Mouse (Mus musculus) brain, embryonic 14.5 days (tissue): ENCODE results near the gene Cd19.

Source experiments
- CTCF ChIP-seq: fragments of 200-500 bp; IDR thresholded peaks from 2 replicates; pipeline ENCODE4 v1.5.1; 2012; ENCODE audit warnings: inconsistent platforms, mild to moderate bottlenecking, moderate library complexity, borderline replicate concordance; ENCODE audit not compliant: insufficient read depth, insufficient read length; ENCODE audit errors: extremely low read depth
- POLR2A ChIP-seq: fragments of 200-500 bp; IDR thresholded peaks from 2 replicates; pipeline ENCODE4 v1.6.1; 2012; ENCODE audit warnings: mild to moderate bottlenecking, inconsistent platforms, borderline replicate concordance; ENCODE audit not compliant: poor library complexity, insufficient read depth, insufficient read length, severe bottlenecking; ENCODE audit errors: extremely low read depth

DNA sequence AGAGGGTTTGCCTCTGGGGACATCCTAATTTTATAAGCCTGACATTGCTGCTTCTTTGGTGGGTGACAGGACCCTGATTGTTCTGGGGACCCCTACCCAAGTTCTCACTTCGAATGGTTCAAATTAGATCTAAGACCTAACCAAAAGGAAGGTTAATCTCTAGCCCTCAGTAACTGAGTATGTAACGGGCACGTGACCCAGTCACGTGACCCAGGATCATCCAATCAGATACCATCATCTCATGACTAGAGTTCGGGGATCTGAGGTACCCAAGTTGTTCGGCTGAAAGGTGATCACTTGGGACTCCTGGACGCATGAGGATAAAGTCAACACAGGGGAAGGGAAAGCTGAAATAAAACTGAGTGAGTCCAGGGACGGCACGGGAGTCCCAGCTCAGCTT, 41.7 kb downstream of the Cd19 start:
- TF ChIP-seq POLR2A (no peak), CTCF (no peak)
